Mouse (Mus musculus) left cerebral cortex, adult 9 months (tissue): Measurements from ENCODE around the gene Scrg1.
"Not testable (repeated sequence)": the region's sequence is repeated elsewhere in the genome, so short reads cannot be mapped to it uniquely, and the experiment has no call there.

Experiments
- DNase-seq, 2 experiments: peaks; one replicate each; pipeline ENCODE4 v3.0.0; 2022; ENCODE audit warnings: low spot score in 2 of 2

Gene Scrg1

DNA sequence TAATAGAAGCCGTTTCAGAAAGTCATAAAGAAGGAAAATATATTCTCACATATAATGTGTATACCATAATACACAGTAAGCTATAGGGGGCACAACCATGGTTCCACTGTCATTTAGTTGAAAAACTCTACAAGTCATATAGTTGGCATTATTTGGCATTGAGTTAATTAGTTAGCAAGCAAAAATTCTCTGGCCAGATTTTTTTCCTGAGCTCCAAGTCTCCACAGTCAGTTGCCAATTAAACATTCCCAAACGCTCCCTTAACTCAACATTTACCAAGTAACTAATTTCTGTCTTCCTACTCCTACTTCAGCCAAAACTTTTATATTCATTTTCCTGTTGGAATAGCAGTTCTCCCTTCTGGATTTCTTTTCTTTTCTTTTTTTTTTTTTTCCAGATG lies 2.4 kb upstream of the Scrg1 start:
- no peak for DNase-seq

DNA sequence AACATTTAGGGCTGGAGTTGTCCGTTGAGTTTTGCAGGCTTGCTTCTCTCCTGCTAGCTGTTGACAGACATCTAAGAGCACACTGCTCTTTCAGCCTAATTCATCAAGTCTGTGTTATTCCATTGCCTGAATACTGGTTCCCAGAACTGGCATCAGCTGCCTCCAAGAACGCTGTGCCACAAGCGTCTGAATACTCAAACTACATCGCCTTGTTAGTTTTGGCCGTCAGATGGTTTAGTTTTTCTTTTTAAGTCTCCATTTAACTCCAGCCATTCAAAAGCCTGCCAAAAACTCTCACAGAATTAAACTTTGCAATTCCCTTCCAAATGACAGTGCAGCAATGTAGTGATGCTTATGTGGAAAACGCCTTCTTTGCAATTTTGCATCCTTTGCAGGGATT lies 1.4 kb downstream of the Scrg1 start:
- peak in 1 of 2 experiments; percentile 38 for DNase-seq

GRCm38 (mm10) chr8:57457942-57458341 lies 2.2 kb downstream of the Scrg1 start:
- no peak for DNase-seq

- DNase-seq, result no peak
Measured at GRCm38 (mm10) chr8:57462839-57463238, 7.1 kb downstream of the Scrg1 start.

DNA sequence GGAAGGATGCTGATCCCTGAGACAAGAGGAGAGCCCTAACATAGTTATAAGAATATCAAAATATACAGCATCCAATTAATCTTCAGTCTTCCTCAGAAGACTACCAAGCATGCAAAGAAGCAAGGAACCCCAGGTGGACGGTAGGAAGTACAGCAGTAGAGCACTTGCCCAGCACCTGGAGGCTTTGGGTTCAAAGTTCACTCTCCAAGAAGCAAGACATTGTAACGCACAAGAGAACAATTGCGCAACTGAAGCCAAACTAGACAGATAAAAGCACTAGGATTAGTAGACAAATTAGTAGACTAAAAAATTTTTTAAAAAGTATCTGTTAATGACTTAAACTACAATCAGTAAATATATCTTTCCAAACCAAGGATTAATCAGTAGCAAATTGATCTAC lies 8.0 kb downstream of the Scrg1 start:
- no peak for DNase-seq

GRCm38 (mm10) chr8:57468624-57469023 lies 12.9 kb downstream of the Scrg1 start:
- no peak for DNase-seq

- DNase-seq, result no peak
Measured at GRCm38 (mm10) chr8:57470863-57471262, 15.1 kb downstream of the Scrg1 start.

DNA sequence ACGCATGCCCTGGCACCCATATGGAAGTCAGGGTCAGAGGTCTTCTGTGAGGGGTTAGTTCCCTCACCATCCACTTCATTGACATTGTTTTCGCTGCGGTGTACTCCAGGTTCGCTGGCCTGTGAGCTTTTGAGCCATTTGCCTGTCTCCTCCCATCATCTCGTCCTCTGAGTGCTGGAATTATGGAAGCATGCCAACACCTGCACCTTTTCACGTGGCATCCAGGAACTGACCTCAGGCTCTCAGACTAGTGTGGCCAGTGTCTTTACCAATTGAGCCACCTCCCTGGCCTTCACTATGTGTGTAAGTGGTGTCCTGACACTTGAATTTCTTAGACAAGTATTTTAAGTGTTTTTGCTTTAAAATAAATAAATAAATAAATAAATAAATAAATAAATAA lies 18.0 kb downstream of the Scrg1 start:
- no peak for DNase-seq

DNA sequence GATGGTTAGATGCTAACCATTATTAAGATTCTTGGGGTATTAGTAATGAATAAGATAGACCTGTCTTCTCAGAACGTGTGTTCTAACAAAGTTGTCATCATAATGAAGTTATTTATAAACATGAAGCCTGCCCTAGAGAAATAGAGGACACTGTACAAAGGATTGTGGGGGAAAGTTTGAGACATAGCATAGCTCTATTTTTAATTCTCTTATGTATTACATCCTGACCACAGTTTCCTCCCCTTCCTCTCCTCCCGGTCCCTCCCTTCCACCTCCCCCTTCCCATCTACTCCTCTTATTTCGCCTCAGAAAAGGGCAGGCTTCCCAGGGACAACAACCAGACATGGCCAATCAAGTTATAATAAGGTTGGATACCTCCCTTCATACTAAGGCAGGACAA lies 22.7 kb downstream of the Scrg1 start:
- no peak for DNase-seq

GRCm38 (mm10) chr8:57479700-57480099 lies 24.0 kb downstream of the Scrg1 start:
- DNase-seq, result no peak

GRCm38 (mm10) chr8:57480606-57481005 lies 24.9 kb downstream of the Scrg1 start:
- DNase-seq, result no peak

DNA sequence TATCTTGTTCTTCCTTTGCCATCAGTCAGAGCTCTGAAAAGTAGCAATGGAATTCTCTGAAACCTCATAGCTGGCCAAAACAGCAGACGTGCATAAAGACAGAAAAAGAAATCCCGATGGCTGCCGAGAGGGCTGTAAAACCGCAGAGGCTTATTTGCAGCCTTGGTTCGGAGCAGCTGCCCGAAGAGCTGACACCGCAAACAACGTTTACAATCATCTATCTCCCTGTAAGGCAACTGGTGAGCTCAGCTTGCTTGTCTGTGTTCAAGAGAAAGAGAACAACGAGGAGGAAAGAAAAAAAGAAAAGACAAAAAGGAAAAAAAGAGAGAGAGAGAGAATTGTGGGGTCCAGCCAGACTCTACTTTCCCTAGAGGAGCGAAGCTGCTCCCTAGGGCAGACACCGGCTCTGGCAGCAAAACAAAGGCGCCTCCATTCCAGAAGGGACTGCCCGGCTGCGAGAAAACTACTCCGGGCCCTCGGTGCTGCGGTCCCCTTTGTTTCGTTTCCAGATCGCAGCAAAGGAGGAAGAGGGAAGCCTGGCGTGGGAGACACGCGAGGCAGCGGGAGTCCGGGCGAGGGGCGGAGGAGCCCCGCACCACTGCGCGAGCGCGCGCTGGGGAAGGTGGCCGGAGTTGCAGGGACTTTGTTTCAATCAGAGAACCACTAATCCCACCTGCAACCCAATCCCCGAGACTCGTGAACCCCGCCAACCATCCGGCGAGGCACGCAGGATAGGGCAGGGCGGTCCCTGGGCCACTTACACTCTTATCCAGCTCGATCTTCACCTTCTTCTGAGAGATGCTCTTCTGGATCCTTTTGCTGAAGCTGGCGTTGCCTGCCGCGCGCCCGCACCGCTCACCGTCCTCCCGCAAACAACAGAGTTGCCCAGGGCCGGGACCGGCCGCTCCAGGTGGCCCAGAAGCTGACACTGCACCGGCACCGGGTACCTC lies 31.0 kb downstream of the Scrg1 start:
- peak in 1 of 2 experiments; percentile 42 for DNase-seq

DNA sequence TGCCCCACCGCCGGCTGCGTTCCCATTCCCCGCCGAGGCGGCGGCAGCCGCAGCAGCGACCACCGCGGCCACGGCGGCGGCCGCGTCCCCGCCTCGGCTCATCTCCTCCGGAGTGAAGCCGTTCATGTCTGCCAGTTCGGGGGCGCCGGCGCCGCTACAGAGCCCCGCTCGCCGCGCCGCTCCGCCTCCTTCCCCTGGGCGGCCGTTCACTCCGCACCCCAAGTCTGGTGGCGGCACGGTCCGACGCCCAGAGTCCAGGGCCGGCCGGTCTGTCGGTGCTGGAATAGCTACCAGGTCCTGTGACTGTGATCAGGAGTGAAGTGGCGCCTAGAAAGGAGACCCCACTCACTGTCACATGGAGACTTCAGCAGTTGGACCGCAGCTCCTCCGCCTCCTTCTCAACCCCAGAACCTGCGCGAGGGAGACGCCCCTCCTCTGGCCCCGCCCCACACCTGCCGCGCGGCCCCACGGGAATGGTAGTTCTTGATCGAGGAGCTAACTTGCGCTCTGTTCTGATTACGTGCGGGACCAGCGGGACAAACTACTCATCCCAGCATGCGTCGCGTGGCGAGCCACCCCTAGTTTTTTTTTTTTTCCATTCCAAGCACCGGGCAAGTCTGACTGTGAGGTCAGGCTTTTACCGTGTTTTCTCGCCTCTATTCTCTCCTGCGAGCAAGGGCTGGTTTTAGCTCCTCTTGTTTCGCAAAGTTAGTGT lies 31.9 kb downstream of the Scrg1 start, which contains the start of gene Sap30:
TSS of gene Sap30 (minus strand) at position 420 of the 715 bp plus-strand sequence.
- peak; percentile 90 to 98 for DNase-seq

- DNase-seq, result peak in 1 of 2 experiments; percentile 43
Measured at GRCm38 (mm10) chr8:57488312-57488765, 32.6 kb downstream of the Scrg1 start.

DNA sequence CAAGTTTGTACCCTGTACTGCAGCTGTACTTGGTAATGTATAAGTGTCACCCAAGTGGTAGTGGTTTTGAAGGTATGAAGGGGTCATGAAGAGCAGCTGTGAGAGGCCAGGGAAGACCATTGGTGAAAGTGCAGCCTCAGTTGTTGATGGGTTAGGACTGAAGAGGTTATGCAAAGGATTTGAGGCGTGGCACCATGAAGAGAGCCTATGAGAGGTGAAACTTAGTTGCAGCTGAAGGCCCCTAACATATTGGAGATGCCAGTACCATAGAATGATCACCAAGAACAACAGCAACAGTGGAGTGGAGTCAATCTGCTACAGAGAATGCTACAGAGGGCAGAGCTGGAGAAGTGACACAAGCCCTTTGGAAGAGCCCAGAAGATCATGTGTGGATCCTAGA lies 33.6 kb downstream of the Scrg1 start:
- DNase-seq, result no peak

DNA sequence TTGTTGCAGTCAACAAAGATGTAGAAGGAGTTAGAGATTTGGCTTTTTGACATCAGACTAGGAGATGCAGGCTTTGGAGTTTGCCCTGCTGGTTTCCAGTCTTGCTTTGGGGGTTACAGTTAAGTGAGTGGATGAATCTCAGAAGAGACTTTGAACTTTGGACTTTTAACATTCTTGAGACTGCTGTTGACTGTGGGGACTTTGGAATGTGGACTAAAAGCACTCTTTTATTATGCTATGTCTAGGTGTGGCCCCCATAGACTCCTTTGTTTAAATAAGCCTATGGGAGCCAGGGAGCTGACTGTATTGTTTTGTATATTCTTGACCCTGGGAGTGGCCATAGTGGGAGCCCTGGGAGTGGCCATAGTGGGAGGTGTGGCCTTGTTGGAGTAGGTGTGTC lies 34.2 kb downstream of the Scrg1 start:
- no peak for DNase-seq

DNA sequence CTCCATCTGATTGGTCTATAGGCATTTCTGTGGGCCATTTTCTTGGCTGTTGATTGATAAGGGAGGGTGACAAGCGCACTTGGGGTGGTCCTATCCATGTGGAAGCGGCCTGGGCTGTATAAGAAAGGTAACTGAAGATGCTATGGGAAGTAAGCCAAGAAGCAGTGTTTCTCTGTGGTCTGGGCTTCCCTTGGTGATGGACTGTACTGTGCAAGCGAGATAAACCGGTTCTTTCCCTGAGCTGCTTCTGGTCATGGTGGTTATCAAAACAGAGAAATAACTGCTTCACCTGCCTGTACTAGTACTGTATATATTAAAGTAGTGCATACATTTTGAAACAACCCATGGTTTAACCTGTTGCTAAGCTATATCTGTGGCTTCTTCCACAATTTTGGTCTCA lies 36.1 kb downstream of the Scrg1 start:
- no peak for DNase-seq

DNA sequence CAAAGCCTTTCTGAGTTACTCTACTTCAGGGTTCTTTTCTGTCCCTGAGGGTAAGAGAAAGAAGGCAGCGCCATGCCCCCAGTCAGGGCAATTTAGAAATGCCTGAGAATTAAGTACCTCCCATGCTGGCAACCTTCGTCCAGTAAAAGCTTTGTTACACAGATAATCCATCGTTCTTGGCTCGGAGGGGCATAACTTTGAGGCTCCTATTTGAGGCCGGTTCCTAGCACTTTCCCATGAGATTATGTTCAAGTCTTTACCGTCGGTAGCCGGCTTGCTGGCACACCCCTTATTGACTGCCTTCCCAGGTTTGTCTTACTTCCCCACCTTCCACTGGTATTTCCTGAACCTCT lies 42.7 kb downstream of the Scrg1 start:
- no peak for DNase-seq

DNA sequence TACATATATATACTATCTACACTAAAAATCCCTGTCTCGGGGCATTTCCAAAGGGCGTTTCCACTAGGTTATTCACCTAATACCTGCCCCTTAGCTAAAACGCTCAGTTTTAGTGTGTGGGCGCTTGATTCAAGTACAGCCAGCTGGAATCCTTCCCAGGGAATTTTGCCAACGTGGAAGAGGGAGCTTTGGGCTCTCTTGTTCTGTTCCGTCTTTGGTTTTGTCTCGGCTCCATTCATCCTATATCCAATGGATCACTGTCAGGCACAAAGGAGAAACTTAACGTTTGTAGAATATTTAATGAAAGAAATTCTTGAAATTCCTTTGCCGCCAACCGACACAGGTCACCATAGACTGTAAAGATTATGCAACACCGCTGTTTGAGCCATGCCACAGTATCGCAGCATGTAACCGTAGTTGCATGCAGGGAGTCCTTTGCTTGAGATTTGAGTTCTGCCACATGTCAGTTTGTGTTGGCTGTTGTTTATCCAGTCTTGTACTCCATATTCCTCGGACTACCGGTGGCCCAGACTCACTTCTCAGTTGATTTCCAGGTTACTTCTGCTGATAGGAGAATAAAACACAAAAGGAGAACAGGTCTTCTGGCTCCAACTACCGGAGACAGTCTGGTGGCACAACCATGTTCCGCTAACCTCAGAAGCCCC lies 43.3 kb downstream of the Scrg1 start:
- DNase-seq, result peak in 1 of 2 experiments; percentile 47

- peak in 1 of 2 experiments; percentile 71 for DNase-seq
Measured at GRCm38 (mm10) chr8:57503641-57504040, 47.9 kb downstream of the Scrg1 start.

DNA sequence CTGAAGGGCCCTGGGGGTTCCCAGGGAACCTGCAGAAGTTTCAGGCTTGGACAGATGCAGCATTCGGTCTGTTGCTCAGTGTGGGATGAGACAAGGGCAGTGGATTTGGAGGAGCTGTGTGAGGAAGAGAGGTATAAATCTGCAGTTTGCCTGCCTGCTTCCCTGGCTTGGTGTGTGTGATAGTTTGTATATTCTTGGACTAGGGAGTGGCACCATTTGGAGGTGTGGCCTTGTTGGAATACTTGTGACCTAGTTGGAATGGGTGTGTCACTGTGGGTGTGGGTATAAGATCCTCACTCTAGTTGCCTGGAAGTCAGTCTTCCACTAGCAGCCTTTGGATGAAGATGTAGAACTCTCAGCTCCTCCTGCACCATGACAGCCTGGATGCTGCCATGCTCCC lies 49.8 kb downstream of the Scrg1 start:
- not testable (repeated sequence) for DNase-seq

DNA sequence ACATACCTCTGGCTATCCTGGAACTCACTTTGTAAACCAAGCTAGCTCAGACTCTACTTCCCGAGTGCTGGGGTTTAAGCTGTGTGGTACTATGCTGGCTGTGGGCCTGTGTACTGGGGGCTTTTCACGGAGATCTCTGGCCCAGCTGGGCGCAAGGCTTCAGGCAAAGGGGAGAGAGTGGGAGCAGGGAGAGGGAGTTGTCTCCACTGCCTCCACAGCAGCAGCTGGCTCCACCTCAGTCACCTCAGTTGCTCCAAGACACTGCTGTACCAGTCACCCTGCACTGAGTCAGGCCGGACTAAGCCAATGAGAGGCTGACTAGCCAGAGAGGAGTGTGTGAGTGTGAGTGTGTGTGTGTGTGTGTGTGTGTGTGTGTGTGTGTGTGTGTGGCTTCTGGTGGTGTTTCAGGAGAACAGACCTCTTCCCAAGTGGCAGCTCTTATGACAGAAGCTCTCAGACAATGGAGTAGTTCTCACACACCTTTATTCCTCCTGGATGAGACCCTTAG lies 51.9 kb downstream of the Scrg1 start:
- no peak for DNase-seq
